Mouse (Mus musculus): ENCODE measurements around the gene Gcnt1.

DNA sequence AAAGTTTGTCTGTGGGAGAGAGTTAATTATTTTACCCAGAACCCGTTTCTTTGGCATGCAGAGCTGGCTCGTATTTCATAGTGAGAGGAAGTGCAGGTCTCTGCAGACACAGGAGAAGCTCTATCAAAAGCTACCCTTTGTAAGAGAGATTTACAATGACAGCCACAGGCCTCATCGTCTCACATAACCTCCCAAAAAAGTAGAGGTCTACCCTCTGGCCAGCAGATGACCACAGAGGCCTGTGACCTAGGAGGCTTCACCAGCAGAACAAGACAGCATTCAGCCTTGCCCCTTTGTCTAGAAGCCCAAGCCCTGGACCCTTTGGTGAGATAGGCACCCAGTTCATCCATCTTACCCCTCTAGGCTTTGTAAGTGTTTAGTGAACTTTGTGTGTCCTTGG lies 53.9 kb downstream of the Gcnt1 start:
- TF ChIP-seq CTCF (IDR thresholded peaks at IDR 0.05; ENCODE audit: low read depth): no peak
- no peak for TF ChIP-seq EP300 (optimal IDR thresholded peaks at IDR 0.05)

All from stomach, postnatal 0 days (tissue).